Mouse (Mus musculus): Measurements from ENCODE around the gene Sympk. TPM values are rescaled to one million over a fixed set of nuclear protein-coding genes. Genes with fewer than 3 reads are reported as not detected.

Sympk gene
- 23.5 TPM for polyA plus RNA-seq (2017; shearing (Covaris generic))

DNA sequence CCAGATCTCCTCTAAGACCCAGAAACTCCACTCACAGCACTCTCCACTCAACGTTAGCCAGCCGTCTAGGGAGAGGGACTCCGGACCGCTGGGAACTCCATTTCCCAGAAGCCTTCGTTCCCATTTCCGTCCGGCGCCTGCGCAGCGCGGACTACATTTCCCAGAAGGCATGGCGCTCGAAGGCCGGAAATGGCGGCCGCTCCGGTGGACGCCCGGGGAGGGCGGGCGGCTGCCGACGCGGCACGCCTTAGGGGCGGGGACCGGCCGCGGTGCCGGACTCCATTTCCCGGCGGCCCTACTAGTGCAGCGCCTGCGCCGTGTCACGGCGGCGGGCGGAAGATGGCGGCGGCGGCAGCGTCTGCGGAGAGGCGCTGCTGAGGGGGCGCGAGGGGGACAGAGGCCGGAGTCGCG lies at the start of gene Sympk:
Gene Sympk (plus strand): TSS at position 282 of the 411 bp plus-strand sequence.

GRCm38 (mm10) chr7:18987100-18987499 lies 37.1 kb upstream of the Sympk start, which contains the start of gene Nanos2:
TSS of gene Nanos2 (plus strand) at chr7:18987400.

DNA sequence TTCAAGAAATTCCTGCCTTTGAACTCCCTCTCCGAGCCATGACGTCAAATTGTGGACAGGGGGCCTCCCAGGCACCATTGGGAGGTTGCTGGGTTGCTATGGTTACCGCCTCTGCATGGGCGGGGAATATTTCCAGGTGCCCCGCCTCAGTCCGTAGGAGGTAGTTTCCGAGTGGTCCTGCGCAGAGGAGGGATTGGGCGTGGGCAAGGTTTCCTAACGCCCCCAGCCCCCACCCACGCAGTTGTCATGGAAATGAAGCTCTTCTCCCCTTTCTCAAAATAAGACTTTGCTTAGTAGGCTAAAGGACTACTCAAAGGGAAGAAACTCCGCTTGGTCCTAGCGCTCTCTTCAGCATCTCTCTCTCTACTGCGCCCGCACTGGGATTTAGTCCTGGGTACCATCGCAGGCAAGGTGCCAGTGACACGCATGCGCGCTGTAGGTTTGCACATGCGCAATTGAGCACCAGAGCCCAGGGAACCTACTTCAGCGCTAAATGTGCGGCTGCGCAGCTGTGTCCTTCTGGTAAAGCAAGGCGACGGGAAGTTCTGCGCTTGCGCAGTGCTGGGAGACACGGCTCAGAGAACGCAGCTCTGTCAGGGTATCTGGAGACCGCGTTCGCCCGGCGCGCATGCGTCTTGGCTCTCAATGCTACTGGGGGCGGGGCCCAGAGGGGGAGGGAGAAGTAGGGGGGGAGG lies 33.4 kb upstream of the Sympk start, which contains the start of gene Mypop:
Gene Mypop (plus strand): TSS at position 645 of the 695 bp plus-strand sequence.

GRCm38 (mm10) chr7:19003902-19004630 lies 20.1 kb upstream of the Sympk start, which contains the start of gene Irf2bp1:
TSS of gene Irf2bp1 (plus strand) at chr7:19004044.

DNA sequence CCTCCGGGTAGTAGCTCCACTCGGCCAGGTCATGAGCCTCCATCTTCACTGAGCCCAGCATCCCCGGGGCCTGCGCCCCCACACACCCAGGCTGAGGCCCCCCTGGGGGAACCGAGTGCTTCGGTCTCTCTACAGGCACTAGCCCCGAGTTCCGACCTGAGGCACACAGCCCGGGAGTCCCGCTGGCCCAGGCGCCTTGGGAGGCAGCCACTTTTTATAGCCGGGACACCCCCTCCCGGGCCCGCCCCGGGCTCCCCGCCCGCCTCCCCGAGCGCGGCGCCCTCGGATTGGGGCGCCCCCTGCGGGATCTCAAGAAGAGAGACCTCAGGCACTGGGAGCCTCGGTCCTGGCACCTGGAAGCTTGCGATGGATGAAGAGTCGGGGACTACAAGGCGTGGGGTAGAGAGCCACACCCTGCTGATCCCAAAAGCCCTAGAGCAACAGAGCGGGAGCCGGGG lies 791 bp upstream of the Sympk start, which contains the start of gene Foxa3:
Gene Foxa3 (minus strand): TSS at position 182 of the 458 bp plus-strand sequence.

GRCm38 (mm10) chr7:19054047-19054776 lies 30.0 kb downstream of the Sympk start, which contains the start of gene Rsph6a:
TSS of gene Rsph6a (plus strand) at chr7:19054690.

GRCm38 (mm10) chr7:19075723-19076585 lies 51.8 kb downstream of the Sympk start, which contains the start of gene Dmwd:
TSS of gene Dmwd (plus strand) at chr7:19076227.

DNA sequence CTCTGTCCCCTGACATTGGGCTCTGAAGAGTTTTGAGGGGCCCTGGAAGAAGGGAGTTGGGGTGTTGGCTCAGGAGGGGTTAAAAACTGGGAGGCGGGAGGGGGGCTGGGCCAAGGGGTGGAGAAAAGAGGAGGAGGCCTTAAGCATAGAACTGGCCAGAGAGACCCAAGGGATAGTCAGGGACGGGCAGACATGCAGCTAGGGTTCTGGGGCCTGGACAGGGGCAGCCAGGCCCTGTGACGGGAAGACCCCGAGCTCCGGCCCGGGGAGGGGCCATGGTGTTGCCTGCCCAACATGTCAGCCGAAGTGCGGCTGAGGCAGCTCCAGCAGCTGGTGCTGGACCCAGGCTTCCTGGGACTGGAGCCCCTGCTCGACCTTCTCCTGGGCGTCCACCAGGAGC lies 59.5 kb downstream of the Sympk start, which contains the start of gene Dmpk:
Gene Dmpk (plus strand): TSS at position 149 of the 400 bp plus-strand sequence.

DNA sequence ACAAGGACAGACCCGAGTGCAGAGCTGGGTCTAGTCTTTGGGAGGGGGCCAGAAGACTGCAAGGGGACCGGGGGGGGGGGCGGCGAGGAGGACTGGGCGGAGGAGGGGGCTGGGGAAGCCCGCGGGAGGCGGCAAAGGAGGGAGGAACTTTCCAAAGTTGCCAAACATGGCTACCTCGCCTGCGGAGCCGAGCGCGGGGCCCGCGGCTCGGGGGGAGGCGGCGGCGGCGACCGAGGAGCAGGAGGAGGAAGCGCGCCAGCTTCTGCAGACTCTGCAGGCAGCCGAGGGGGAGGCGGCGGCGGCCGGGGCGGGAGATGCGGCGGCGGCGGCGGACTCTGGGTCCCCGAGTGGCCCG lies 70.3 kb downstream of the Sympk start, which contains the start of gene Six5:
Gene Six5 (plus strand): TSS at position 124 of the 355 bp plus-strand sequence.

Other genes starting within 250 kb of the Sympk start
- not detected for gene Psg19, start 225.9 kb upstream of the Sympk start, polyA plus RNA-seq (2017; shearing (Covaris generic))
- not detected for gene Psg17, start 202.8 kb upstream of the Sympk start, polyA plus RNA-seq (2017; shearing (Covaris generic))
- not detected for gene Mill2, start 184.4 kb upstream of the Sympk start, polyA plus RNA-seq (2017; shearing (Covaris generic))
- gene Pglyrp1, start 153.0 kb upstream of the Sympk start, polyA plus RNA-seq (2017; shearing (Covaris generic)) = 6.5 TPM
- gene Ccdc61, start 114.0 kb upstream of the Sympk start, polyA plus RNA-seq (2017; shearing (Covaris generic)) = 21.1 TPM
- gene Nova2, start 98.5 kb upstream of the Sympk start, polyA plus RNA-seq (2017; shearing (Covaris generic)) = not detected
- gene Nanos2, start 37.0 kb upstream of the Sympk start, polyA plus RNA-seq (2017; shearing (Covaris generic)) = not detected
- gene Mypop, start 33.1 kb upstream of the Sympk start, polyA plus RNA-seq (2017; shearing (Covaris generic)) = 5.7 TPM
- gene Irf2bp1, start 20.3 kb upstream of the Sympk start, polyA plus RNA-seq (2017; shearing (Covaris generic)) = 40.1 TPM
- gene Foxa3, start 839 bp upstream of the Sympk start, polyA plus RNA-seq (2017; shearing (Covaris generic)) = not detected
- gene Rsph6a, start 30.3 kb downstream of the Sympk start, polyA plus RNA-seq (2017; shearing (Covaris generic)) = not detected
- gene Dmwd, start 51.9 kb downstream of the Sympk start, polyA plus RNA-seq (2017; shearing (Covaris generic)) = not detected
- gene Dmpk, start 59.5 kb downstream of the Sympk start, polyA plus RNA-seq (2017; shearing (Covaris generic)) = not detected
- not detected for gene Six5, start 70.2 kb downstream of the Sympk start, polyA plus RNA-seq (2017; shearing (Covaris generic))
- not detected for gene Gm4969, start 94.0 kb downstream of the Sympk start, polyA plus RNA-seq (2017; shearing (Covaris generic))
- 11.7 TPM for gene Fbxo46, start 95.5 kb downstream of the Sympk start, polyA plus RNA-seq (2017; shearing (Covaris generic))
- gene Qpctl, start 124.9 kb downstream of the Sympk start, polyA plus RNA-seq (2017; shearing (Covaris generic)) = 11.9 TPM
- gene Snrpd2, start 125.3 kb downstream of the Sympk start, polyA plus RNA-seq (2017; shearing (Covaris generic)) = 31.4 TPM
- not detected for gene Gipr, start 141.8 kb downstream of the Sympk start, polyA plus RNA-seq (2017; shearing (Covaris generic))
- gene Eml2, start 152.0 kb downstream of the Sympk start, polyA plus RNA-seq (2017; shearing (Covaris generic)) = 14.0 TPM
- gene Gpr4, start 188.2 kb downstream of the Sympk start, polyA plus RNA-seq (2017; shearing (Covaris generic)) = 0.16 TPM
- gene Opa3, start 204.0 kb downstream of the Sympk start, polyA plus RNA-seq (2017; shearing (Covaris generic)) = 47.3 TPM
- 193 TPM for gene Vasp, start 247.4 kb downstream of the Sympk start, polyA plus RNA-seq (2017; shearing (Covaris generic))

Data from naive thymus-derived CD4-positive, alpha-beta T cell, adult 5 months (primary cell).